Mouse (Mus musculus): Measurements from ENCODE around the gene Sfxn2. TPM values are rescaled to one million over a fixed set of nuclear protein-coding genes. Genes with fewer than 3 reads are reported as not detected.

The Sfxn2 gene
- 7.2 and 8.4 TPM in 2 replicates for polyA plus RNA-seq (2014; fragmentation: Nextera tagmentation; extraction: Ambion mirVana)

DNA sequence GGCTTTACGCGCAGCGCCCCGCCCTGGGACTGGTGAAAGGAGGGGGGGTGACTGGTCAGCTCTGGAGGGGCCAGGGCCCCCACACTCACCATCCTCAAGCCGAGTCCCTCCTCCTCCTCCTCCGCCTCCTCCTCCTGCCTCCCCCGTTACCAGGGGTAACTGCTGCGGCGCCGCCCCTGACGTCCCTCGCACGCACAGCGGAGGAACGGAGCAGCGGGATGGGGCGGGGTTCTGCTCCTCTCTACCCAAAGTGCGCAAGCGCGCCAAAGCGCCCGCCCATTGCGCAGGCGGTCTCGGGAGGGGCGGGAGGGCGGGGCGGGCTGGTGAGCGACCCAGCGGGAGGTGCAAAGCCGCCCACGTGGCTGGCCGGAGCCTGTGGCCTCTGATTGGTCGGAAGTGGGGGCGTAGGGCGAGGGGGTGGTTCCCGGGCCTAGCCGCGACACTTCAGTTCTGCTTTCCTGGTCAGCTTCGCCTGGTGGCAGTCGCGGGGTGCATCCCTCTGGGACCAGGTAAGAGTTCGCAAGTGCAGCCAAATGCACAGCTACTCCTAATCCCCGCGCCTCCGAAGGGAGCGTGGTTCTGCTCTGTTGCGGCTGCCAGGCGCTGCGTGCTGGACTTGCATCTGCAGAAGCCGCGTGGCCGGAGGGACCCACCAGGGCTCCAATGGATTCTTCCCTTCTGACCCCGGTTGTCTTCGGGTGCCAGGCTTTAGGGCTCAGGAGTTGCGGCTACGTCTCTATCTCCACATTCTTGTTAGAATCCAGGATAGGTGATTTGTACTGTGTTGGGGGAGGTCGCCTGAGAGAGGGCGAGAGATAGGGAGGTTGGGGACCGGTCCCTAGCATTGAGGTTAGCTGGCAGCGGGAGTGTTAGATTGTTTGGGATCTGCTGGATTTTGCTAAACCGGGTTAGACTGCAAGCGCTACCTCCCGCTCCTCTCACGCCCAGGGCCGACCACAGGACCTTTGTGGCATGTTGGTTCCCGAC, at the start of gene Sfxn2, which contains the start of gene Arl3:
Sfxn2 (plus strand) TSS at position 415 of the 987 bp plus-strand sequence.
Arl3 (minus strand) TSS at position 248 of the 987 bp plus-strand sequence.
- peak within 1 kb of the TSS; percentile 82 for H3K27ac ChIP-seq
- peak; percentile 97 for ATAC-seq (ENCODE audit: low FRiP score)

DNA sequence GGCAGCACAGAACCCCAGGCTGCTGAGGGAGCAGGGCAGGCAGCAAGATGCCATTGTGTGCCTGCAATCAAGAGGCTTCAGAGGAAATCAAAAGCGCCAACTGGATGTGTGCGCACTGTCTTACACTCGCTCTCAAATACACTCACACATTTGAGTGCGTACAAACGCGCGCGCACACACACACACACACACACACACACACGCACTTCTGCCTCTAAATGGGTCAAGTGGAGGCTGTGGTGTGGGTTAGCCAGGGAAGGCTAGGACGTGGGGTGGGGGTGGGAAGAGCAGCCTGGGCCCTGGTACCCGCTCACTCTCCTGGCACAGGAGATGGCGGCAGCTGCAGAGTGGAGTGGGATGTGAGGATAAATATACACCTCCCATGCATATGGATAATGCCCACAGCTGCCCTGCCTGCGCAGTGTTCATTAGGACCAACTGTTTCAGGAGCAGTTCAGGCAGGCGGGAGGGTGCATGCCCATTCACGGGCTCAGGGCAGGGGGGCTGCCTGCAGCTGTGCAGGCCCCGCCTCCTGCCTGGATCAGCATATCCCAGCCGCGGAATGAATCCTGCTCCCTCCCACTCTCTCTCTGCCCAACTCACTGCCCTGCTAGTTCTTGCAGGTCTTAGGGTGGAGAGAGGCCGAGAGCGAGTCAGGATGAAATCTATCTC, 49.5 kb upstream of the Sfxn2 start:
- Histone ChIP-seq H3K4me3 (replicated peaks; ENCODE audit: low read length) (peak overlapping the region; percentile 14; the same call in 1 of the 2 replicates), H3K4me1 (replicated peaks; ENCODE audit: control insufficient read depth, insufficient read depth, low read length) (peaks cover 60% of the 10 kb centered on the region), H3K36me3 (replicated peaks; ENCODE audit: control insufficient read depth, insufficient read depth) (no peaks in the 10 kb centered on the region), H3K27ac (peak overlapping the region; percentile 83), H3K9me3 (ENCODE audit: control insufficient read depth, low read length) (no peaks in the 10 kb centered on the region), H3K27me3 (ENCODE audit: control insufficient read depth, insufficient read depth, low read length) (no peaks in the 10 kb centered on the region), H3K9ac (peak overlapping the region; percentile 43; the same call in 1 of the 2 replicates), H3K4me2 (replicated peaks) (peak overlapping the region; percentile 48)
- peak; percentile 85 for ATAC-seq (ENCODE audit: low FRiP score)
- DNase-seq (ENCODE audit: low spot score), result no peak
- WGBS, result 2% methylated on average over 20 of the region's 20 CpGs

More for the DNA sequence above, at the start of gene Sfxn2, which contains the start of gene Arl3:
- DNase-seq (ENCODE audit: low spot score), result peak; percentile 96
- Histone ChIP-seq H3K9ac (peak within 1 kb of the TSS; percentile 78), H3K4me2 (replicated peaks) (peak within 1 kb of the TSS; percentile 87), H3K4me3 (replicated peaks; ENCODE audit: low read length) (peak within 1 kb of the TSS; percentile 74), H3K9me3 (ENCODE audit: control insufficient read depth, low read length) (no peaks in the 10 kb centered on the region), H3K27me3 (ENCODE audit: control insufficient read depth, insufficient read depth, low read length) (no peaks in the 10 kb centered on the region), H3K36me3 (replicated peaks; ENCODE audit: control insufficient read depth, insufficient read depth) (no peaks in the 10 kb centered on the region), H3K4me1 (replicated peaks; ENCODE audit: control insufficient read depth, insufficient read depth, low read length) (peaks cover 18% of the 10 kb centered on the region; the same call in 1 of the 2 replicates)
- under 1% methylated on average over 66 of the region's 67 CpGs for WGBS

DNA sequence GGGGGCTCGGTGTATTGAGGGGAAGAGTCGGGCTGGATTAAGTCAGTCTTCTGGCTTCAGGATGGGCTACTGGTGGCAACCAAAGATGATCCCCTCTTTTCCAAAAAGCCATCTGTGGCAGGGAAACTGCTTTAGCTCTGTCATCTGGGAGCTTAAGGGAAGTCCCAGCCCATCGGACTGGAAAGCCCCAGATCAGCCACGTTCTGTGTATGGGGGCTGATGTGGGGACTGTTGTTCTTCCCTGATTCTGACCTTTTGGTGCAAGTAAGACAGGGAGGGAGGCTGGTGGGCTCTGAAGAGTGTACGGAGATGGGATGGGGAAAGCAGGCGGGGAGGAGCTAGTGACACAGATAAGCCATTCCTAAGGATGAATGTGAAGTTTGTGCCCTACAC, 49.0 kb upstream of the Sfxn2 start:
- Histone ChIP-seq H3K27me3 (ENCODE audit: control insufficient read depth, insufficient read depth, low read length) (no peaks in the 10 kb centered on the region), H3K9me3 (ENCODE audit: control insufficient read depth, low read length) (no peaks in the 10 kb centered on the region), H3K36me3 (replicated peaks; ENCODE audit: control insufficient read depth, insufficient read depth) (no peaks in the 10 kb centered on the region), H3K27ac (peak overlapping the region; percentile 83), H3K4me3 (replicated peaks; ENCODE audit: low read length) (peak overlapping the region; percentile 14; the same call in 1 of the 2 replicates), H3K9ac (peak overlapping the region; percentile 43; the same call in 1 of the 2 replicates), H3K4me1 (replicated peaks; ENCODE audit: control insufficient read depth, insufficient read depth, low read length) (peaks cover 60% of the 10 kb centered on the region), H3K4me2 (replicated peaks) (peak overlapping the region; percentile 48)
- DNase-seq (ENCODE audit: low spot score) (no peak), ATAC-seq (ENCODE audit: low FRiP score) (no peak)
- WGBS, result 10% methylated on average over 6 of the region's 6 CpGs

DNA sequence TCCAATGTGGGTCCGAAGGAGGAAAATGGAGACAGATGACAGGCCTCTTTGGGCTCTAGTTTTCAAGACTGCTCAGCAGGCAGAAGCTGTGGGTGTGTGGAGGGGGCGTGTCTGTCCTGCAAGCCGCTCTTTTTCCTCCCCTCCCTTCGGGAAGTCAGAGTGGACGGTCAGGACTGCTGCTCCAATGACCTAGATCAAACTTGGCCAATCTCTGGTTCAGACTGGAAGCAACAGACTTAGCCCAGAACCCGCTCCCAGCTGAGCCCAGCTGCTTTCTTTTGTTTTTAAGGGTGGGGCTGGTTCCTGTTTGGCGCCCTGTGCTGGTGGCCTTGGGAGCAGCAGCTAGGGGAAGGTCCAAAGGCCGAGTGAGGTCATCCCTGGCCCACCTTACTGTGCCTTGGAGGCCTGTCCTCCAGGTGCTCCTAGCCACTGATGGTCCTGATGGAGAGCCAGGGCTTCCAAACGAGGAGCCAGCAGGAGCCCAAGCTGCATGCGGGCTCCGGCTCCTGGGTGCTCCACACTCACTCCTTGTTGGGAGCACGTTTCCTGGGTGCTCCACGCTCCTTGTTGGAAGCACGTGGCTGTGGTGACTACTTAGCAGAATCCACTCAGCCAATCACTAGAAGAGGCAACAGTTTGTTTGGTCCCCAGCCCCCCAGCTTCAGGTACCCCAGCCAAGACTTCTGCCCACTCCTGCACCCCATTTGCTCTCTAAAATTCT, 48.4 kb upstream of the Sfxn2 start:
- H3K9ac ChIP-seq, result peak overlapping the region; percentile 43; the same call in 1 of the 2 replicates
- H3K9me3 ChIP-seq (ENCODE audit: control insufficient read depth, low read length), result no peaks in the 10 kb centered on the region
- no peaks in the 10 kb centered on the region for H3K36me3 ChIP-seq (replicated peaks; ENCODE audit: control insufficient read depth, insufficient read depth)
- DNase-seq (ENCODE audit: low spot score) (no peak), ATAC-seq (ENCODE audit: low FRiP score) (no peak)
- peak overlapping the region; percentile 48 for H3K4me2 ChIP-seq (replicated peaks)
- H3K27me3 ChIP-seq (ENCODE audit: control insufficient read depth, insufficient read depth, low read length), result no peaks in the 10 kb centered on the region
- WGBS, result 20% methylated on average over 14 of the region's 14 CpGs
- no peak overlapping the region for H3K4me3 ChIP-seq (replicated peaks; ENCODE audit: low read length)
- H3K27ac ChIP-seq, result peak overlapping the region; percentile 83
- peaks cover 62% of the 10 kb centered on the region for H3K4me1 ChIP-seq (replicated peaks; ENCODE audit: control insufficient read depth, insufficient read depth, low read length)

DNA sequence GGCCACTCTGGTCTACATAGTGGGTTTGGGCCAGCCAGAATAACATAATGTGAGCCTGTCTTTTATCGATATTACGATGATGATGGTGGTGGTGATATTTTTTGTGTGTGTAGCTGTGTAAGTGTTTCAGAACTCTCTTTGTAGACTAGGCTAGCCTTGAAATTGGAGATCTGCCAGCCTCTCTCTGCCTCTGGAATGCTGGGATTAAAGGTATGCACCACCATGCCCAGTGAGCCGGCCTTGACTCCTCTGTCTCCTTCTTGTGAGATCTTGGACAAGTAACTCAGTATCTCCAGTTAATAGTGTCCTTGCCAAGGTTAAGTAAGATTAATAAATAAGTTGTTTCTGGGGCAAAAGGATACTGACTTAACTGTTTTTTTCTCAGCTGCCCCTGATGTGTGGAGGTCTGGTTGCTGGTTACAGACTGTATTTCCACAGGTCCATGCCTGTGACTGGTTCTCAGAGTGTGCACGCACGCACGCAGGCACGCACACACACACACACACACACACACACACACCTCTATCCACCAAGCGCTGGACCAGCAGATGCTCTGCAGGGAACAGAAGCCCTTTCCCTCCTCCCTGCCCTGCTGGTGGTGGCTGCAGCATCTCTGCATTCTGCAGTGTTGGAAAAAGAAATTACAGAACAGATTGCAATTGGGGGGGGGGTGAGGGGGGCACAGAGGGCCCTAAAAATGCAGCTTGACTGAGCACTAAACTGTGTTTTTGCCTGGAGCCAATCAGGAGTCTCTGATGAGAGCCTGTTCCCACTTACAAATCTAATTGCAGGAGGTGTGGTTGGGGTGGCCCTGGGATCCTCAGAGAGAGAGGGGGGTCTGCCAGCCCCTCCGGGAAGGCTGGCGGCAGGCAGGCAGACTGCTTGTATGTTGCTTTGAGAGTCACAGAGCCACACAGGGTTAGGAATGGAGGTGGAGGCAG, 47.2 kb upstream of the Sfxn2 start:
- no peak for ATAC-seq (ENCODE audit: low FRiP score)
- H3K4me3 ChIP-seq (replicated peaks; ENCODE audit: low read length), result no peak overlapping the region
- no peak overlapping the region for H3K4me2 ChIP-seq (replicated peaks)
- peak overlapping the region; percentile 3; the same call in 1 of the 2 replicates for H3K9ac ChIP-seq
- 30% methylated on average over 10 of the region's 10 CpGs for WGBS
- H3K4me1 ChIP-seq (replicated peaks; ENCODE audit: control insufficient read depth, insufficient read depth, low read length), result peaks cover 74% of the 10 kb centered on the region
- no peak for DNase-seq (ENCODE audit: low spot score)
- H3K9me3 ChIP-seq (ENCODE audit: control insufficient read depth, low read length), result no peaks in the 10 kb centered on the region
- H3K36me3 ChIP-seq (replicated peaks; ENCODE audit: control insufficient read depth, insufficient read depth), result no peaks in the 10 kb centered on the region
- H3K27ac ChIP-seq, result peak overlapping the region; percentile 3; the same call in 1 of the 2 replicates
- H3K27me3 ChIP-seq (ENCODE audit: control insufficient read depth, insufficient read depth, low read length), result no peaks in the 10 kb centered on the region

DNA sequence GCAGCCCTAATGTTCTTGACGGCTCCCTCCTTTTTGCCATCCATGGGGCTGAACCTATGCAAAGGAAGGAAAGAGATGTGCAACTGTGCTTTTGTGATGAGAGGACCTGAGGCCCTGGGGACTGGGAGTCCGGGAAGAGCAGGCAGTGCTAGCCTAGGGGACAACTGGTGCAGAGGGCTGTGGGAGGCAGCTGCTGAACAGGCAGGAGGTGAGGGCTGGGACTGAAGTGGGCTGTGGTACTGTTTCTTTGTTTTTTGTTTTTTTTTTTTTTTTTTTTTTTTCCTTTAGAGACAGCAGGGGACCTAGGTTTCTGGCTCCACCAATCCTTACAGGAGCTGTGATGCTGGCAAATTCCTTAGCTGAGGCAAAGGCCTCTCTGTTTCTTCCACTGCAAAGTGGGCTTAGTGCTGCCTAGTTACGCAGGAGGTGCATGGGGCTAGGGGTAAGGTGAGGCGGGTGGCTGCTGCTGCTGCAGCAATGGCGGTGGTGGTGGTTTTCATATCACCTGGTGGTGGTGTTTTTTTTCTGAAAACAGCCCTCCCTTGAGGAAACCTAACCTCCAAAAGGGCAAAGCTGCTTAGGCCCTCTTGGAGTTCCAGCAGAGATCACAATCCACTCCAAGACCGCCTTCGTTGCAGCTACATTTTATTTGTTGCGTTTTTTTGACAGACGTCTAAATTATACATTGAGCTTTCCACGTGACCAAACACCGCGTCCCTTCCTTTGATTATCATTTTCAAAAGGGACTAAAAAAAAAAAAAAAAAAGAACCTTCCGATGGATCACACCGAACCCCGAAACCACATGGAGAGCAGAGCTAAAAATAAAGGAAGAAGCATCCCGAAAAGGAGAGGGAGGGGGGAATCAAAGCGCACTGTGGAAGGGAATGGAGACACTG, 45.3 kb upstream of the Sfxn2 start:
- 10% methylated on average over 17 of the region's 17 CpGs for WGBS
- H3K9ac ChIP-seq, result peak overlapping the region; percentile 55
- H3K9me3 ChIP-seq (ENCODE audit: control insufficient read depth, low read length), result no peaks in the 10 kb centered on the region
- H3K4me1 ChIP-seq (replicated peaks; ENCODE audit: control insufficient read depth, insufficient read depth, low read length), result peaks cover 92% of the 10 kb centered on the region
- DNase-seq (ENCODE audit: low spot score), result no peak
- H3K27me3 ChIP-seq (ENCODE audit: control insufficient read depth, insufficient read depth, low read length), result no peaks in the 10 kb centered on the region
- no peaks in the 10 kb centered on the region for H3K36me3 ChIP-seq (replicated peaks; ENCODE audit: control insufficient read depth, insufficient read depth)
- peak overlapping the region; percentile 57 for H3K4me2 ChIP-seq (replicated peaks)
- no peak for ATAC-seq (ENCODE audit: low FRiP score)
- H3K4me3 ChIP-seq (replicated peaks; ENCODE audit: low read length), result 0 out of 2 replicates have a peak overlapping the region, but pooled peaks have one; percentile 8
- H3K27ac ChIP-seq, result peak overlapping the region; percentile 92

DNA sequence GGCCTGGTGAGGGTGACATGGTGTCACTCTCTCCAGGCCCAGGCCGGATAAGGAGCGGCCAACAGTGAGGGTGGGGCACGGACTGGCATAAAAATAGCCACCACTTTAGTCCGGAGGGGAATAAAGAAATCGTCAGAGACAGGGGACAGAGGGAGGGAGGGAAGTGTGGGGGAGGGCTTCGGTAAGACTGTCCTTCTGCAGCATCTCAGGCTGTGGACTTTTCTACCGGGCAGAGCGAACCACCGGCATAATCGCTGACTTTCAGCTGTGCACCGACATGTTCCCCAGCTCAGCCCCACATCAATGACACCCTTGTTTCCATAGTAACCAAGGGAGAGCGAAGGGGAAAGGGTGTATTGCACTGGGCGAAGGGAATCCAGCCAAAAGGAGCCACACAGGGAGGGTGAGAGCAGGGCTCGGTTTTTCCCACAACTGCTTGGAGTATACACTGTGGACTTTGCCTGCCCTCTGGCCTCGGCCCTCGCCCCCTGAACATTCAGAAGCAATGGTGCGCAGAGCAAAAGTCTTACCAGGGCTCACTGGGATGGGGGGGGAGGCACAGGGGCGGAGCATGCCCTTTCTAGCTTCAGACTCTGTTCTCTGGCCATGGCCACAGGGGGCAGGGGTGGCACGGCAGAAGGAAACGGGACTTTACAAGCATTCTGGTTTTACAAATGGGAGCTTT, 44.5 kb upstream of the Sfxn2 start:
- WGBS, result 1% methylated on average over 20 of the region's 20 CpGs
- Histone ChIP-seq H3K27ac (peak overlapping the region; percentile 92), H3K9ac (peak overlapping the region; percentile 55)

More for the DNA sequence above, 44.5 kb upstream of the Sfxn2 start:
- no peaks in the 10 kb centered on the region for H3K27me3 ChIP-seq (ENCODE audit: control insufficient read depth, insufficient read depth, low read length)
- peaks cover 90% of the 10 kb centered on the region for H3K4me1 ChIP-seq (replicated peaks; ENCODE audit: control insufficient read depth, insufficient read depth, low read length)
- peak overlapping the region; percentile 57 for H3K4me2 ChIP-seq (replicated peaks)
- peak; percentile 73 for DNase-seq (ENCODE audit: low spot score)
- H3K4me3 ChIP-seq (replicated peaks; ENCODE audit: low read length), result peak overlapping the region; percentile 8; the same call in 1 of the 2 replicates
- H3K36me3 ChIP-seq (replicated peaks; ENCODE audit: control insufficient read depth, insufficient read depth), result no peaks in the 10 kb centered on the region
- ATAC-seq (ENCODE audit: low FRiP score), result peak; percentile 64
- no peaks in the 10 kb centered on the region for H3K9me3 ChIP-seq (ENCODE audit: control insufficient read depth, low read length)

Data from hindbrain, embryonic 14.5 days (tissue).